Mouse (Mus musculus): ENCODE measurements around the gene Stim2. TPM values are rescaled to one million over a fixed set of nuclear protein-coding genes. Genes with fewer than 3 reads are reported as not detected.

Stim2 gene
- total and polyA plus RNA-seq, 3 experiments = 8.2 to 17.2 (median 16.5) TPM

DNA sequence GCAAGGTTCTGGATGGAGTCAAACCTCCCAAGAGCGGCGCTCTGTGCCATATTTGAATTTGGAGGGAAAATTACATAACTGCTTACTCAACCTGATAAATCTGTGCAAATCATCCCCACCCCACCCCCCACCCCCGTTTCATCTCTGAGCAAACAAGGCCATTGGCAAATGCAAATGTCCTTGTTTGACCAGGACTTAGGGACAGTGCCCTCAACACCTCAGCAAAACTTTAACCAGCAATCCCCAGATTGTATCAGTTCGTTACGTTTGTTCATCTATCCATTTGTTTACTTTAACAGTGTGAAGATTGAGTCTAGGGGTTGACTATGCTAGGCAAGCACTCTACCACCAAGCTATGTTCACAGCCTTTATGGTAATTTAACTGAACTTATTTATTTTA lies 32.6 kb upstream of the Stim2 start:
- H3K79me2 ChIP-seq (replicated peaks; ENCODE audit: control insufficient read depth, insufficient read depth, low read length) = no peaks in the 10 kb centered on the region
- no peak overlapping the region for H3K27ac ChIP-seq
- peaks cover 3% of the 10 kb centered on the region for H3K36me3 ChIP-seq (ENCODE audit: control insufficient read depth, insufficient read depth, low read length)
- no peak overlapping the region for H3K4me3 ChIP-seq
- 93% methylated on average over 5 of the region's 5 CpGs for WGBS
- TF ChIP-seq EP300 (IDR thresholded peaks at IDR 0.05; ENCODE audit: insufficient read depth, low read depth, low read length) (no peak), CTCF (IDR thresholded peaks at IDR 0.05) (no peak), POLR2A (IDR thresholded peaks at IDR 0.05; ENCODE audit: insufficient read depth, low read depth, low read length) (no peak)
- intact Hi-C loops (cut with DNase I) = no loop called here
- DNase-seq = no peak
- H3K4me1 ChIP-seq (ENCODE audit: control insufficient read depth, insufficient read depth, low read length) = peaks cover 4% of the 10 kb centered on the region; the same call in 1 of the 2 replicates
- no peak overlapping the region for H3K9ac ChIP-seq (ENCODE audit: low read depth, low read length)
- no peaks in the 10 kb centered on the region for H3K27me3 ChIP-seq (ENCODE audit: control insufficient read depth, insufficient read depth, low read length)

DNA sequence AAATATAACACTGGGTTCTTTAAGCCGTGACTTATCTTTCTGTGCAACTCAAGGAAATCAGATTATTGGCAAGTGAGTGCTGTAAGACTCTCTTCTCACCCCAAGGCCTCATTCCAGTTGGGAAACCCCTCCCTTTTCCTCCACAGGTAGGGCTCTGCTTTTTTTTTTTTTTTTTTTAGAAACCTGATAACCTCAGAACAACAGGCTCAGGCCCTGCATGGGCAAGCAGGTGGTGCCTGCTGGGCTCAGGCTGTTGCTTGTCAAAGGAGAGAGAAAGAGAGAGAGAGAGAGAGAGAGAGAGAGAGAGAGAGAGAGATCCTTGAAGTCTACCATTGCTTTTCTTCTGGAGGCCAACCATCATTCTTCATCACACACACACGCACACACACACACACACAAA lies 30.7 kb upstream of the Stim2 start:
- no peak for DNase-seq
- no peaks in the 10 kb centered on the region for H3K27me3 ChIP-seq (ENCODE audit: control insufficient read depth, insufficient read depth, low read length)
- H3K27ac ChIP-seq = no peak overlapping the region
- H3K36me3 ChIP-seq (ENCODE audit: control insufficient read depth, insufficient read depth, low read length) = peaks cover 5% of the 10 kb centered on the region; the same call in 1 of the 2 replicates
- no peak for TF ChIP-seq EP300 (IDR thresholded peaks at IDR 0.05; ENCODE audit: insufficient read depth, low read depth, low read length)
- no peak for TF ChIP-seq CTCF (IDR thresholded peaks at IDR 0.05)
- TF ChIP-seq POLR2A (IDR thresholded peaks at IDR 0.05; ENCODE audit: insufficient read depth, low read depth, low read length) = no peak
- H3K9ac ChIP-seq (ENCODE audit: low read depth, low read length) = no peak overlapping the region
- WGBS = 69% methylated on average over 2 of the region's 2 CpGs
- peaks cover 1% of the 10 kb centered on the region; the same call in 1 of the 2 replicates for H3K4me1 ChIP-seq (ENCODE audit: control insufficient read depth, insufficient read depth, low read length)
- H3K4me3 ChIP-seq = no peak overlapping the region
- no peaks in the 10 kb centered on the region for H3K79me2 ChIP-seq (replicated peaks; ENCODE audit: control insufficient read depth, insufficient read depth, low read length)
- intact Hi-C loops (cut with DNase I) = no loop called here

DNA sequence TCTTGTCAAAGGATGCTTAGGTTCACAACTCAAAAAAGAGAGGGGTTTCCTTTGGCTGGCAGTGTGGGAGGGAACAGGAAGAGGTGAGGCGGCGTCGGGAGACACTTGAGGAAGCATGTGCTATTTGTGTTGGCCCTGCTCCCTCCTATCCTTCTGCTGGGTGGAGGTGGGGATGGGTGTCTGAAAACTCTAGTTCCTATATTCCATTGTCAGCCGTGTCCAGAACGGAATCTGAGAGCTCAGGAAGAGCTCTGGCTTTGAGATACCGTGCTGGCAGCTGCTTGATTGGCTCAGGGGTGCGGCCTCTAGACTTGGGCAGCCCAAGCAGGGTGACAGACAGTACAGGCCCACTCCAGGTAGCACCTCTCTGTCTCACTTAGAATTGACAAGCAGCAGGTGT lies 28.1 kb upstream of the Stim2 start:
- Histone ChIP-seq H3K27me3 (ENCODE audit: control insufficient read depth, insufficient read depth, low read length) (no peaks in the 10 kb centered on the region), H3K79me2 (replicated peaks; ENCODE audit: control insufficient read depth, insufficient read depth, low read length) (no peaks in the 10 kb centered on the region), H3K27ac (peak overlapping the region; percentile 45), H3K4me3 (no peak overlapping the region), H3K4me1 (ENCODE audit: control insufficient read depth, insufficient read depth, low read length) (peaks cover 1% of the 10 kb centered on the region; the same call in 1 of the 2 replicates), H3K36me3 (ENCODE audit: control insufficient read depth, insufficient read depth, low read length) (peaks cover 5% of the 10 kb centered on the region; the same call in 1 of the 2 replicates), H3K9ac (ENCODE audit: low read depth, low read length) (no peak overlapping the region)
- TF ChIP-seq CTCF (IDR thresholded peaks at IDR 0.05) (no peak), EP300 (IDR thresholded peaks at IDR 0.05; ENCODE audit: insufficient read depth, low read depth, low read length) (peak; percentile 95), POLR2A (IDR thresholded peaks at IDR 0.05; ENCODE audit: insufficient read depth, low read depth, low read length) (0 out of 2 replicates have a peak, but pooled peaks have one; percentile 16)
- 21% methylated on average over 7 of the region's 7 CpGs for WGBS
- DNase-seq = peak; percentile 41 to 69
- intact Hi-C loops (cut with DNase I) = loop anchor here (2.0 kb wide), 1 partner anchor 21 kb away; no protein-coding TSS in a partner anchor

DNA sequence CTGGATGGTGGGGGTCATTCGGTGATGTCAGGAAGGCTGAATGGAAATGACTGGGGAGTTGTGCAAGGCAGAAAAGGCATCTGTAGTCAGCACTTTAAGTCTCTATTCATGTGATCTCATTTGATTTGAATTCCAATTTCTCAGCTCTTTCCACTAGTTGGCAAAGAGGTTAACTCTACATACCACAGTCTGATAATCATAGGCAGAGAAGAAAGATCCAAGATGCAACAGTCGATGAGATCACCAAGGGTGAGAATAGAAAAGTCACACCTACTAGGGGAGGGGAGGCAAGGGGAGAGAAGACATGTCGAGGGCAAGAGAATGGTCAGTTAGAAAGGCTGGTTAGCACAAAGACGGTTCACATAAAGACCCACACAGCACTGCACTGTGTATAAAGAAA lies 27.1 kb upstream of the Stim2 start:
- Histone ChIP-seq H3K36me3 (ENCODE audit: control insufficient read depth, insufficient read depth, low read length) (peaks cover 5% of the 10 kb centered on the region; the same call in 1 of the 2 replicates), H3K4me3 (no peak overlapping the region), H3K79me2 (replicated peaks; ENCODE audit: control insufficient read depth, insufficient read depth, low read length) (no peaks in the 10 kb centered on the region), H3K27me3 (ENCODE audit: control insufficient read depth, insufficient read depth, low read length) (no peaks in the 10 kb centered on the region), H3K9ac (ENCODE audit: low read depth, low read length) (no peak overlapping the region), H3K27ac (no peak overlapping the region), H3K4me1 (ENCODE audit: control insufficient read depth, insufficient read depth, low read length) (peaks cover 1% of the 10 kb centered on the region; the same call in 1 of the 2 replicates)
- TF ChIP-seq CTCF (IDR thresholded peaks at IDR 0.05) = no peak
- no peak for TF ChIP-seq POLR2A (IDR thresholded peaks at IDR 0.05; ENCODE audit: insufficient read depth, low read depth, low read length)
- no peak for TF ChIP-seq EP300 (IDR thresholded peaks at IDR 0.05; ENCODE audit: insufficient read depth, low read depth, low read length)
- DNase-seq = no peak
- intact Hi-C loops (cut with DNase I) = loop anchor here (2.0 kb wide), 1 partner anchor 22 kb away; no protein-coding TSS in a partner anchor
- 60% methylated on average over 4 of the region's 4 CpGs for WGBS

DNA sequence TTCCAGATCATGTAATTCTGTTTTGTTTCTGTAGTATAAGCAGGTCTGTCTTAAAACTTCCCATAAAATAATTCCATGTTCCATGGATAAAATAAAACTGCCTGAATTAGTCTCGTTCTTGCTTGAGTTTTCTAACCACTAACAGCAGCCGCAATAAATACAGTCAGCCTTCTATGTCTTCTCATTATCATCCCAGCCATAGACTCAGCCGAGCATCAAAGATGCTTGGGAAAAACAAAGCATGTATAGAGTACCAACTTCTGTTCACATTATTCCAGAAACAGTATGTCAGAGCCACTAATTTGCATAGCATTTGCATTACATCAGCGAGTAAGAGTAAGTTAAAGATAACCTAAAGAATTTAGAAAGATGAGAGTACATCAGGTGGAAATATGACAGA lies 25.4 kb upstream of the Stim2 start:
- Histone ChIP-seq H3K9ac (ENCODE audit: low read depth, low read length) (no peak overlapping the region), H3K27me3 (ENCODE audit: control insufficient read depth, insufficient read depth, low read length) (no peaks in the 10 kb centered on the region), H3K27ac (no peak overlapping the region), H3K79me2 (replicated peaks; ENCODE audit: control insufficient read depth, insufficient read depth, low read length) (no peaks in the 10 kb centered on the region), H3K4me1 (ENCODE audit: control insufficient read depth, insufficient read depth, low read length) (peaks cover 1% of the 10 kb centered on the region; the same call in 1 of the 2 replicates), H3K4me3 (no peak overlapping the region), H3K36me3 (ENCODE audit: control insufficient read depth, insufficient read depth, low read length) (peaks cover 5% of the 10 kb centered on the region; the same call in 1 of the 2 replicates)
- DNase-seq = no peak
- TF ChIP-seq POLR2A (IDR thresholded peaks at IDR 0.05; ENCODE audit: insufficient read depth, low read depth, low read length) = no peak
- TF ChIP-seq EP300 (IDR thresholded peaks at IDR 0.05; ENCODE audit: insufficient read depth, low read depth, low read length) = no peak
- TF ChIP-seq CTCF (IDR thresholded peaks at IDR 0.05) = no peak
- WGBS = 97% methylated on average over 4 of the region's 4 CpGs
- intact Hi-C loops (cut with DNase I) = no loop called here

DNA sequence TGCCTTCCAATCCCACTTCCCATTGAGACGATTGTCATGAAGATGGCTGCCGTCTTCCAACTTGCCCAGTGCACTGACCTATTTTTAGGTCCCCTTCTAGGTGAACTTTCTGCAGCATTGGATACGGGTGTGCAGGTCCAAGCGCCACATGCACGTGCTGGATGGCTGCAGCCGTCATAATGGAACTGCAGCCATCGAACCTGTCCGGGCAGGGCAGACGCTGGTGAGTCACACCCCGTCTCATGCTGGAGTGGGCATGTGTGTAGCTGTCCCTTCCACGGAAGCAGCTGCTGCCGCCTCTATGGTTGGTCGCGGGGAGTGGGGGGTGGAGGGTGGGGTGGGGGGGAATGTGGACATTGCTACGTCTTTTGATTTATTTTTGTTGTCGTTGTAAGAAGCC lies 21.8 kb upstream of the Stim2 start:
- no peak overlapping the region for H3K9ac ChIP-seq (ENCODE audit: low read depth, low read length)
- H3K4me1 ChIP-seq (ENCODE audit: control insufficient read depth, insufficient read depth, low read length) = no peaks in the 10 kb centered on the region
- WGBS = 91% methylated on average over 16 of the region's 16 CpGs
- H3K27ac ChIP-seq = no peak overlapping the region
- no peaks in the 10 kb centered on the region for H3K36me3 ChIP-seq (ENCODE audit: control insufficient read depth, insufficient read depth, low read length)
- intact Hi-C loops (cut with DNase I) = no loop called here
- TF ChIP-seq EP300 (IDR thresholded peaks at IDR 0.05; ENCODE audit: insufficient read depth, low read depth, low read length) (no peak), POLR2A (IDR thresholded peaks at IDR 0.05; ENCODE audit: insufficient read depth, low read depth, low read length) (no peak), CTCF (IDR thresholded peaks at IDR 0.05) (no peak)
- no peak overlapping the region for H3K4me3 ChIP-seq
- H3K79me2 ChIP-seq (replicated peaks; ENCODE audit: control insufficient read depth, insufficient read depth, low read length) = no peaks in the 10 kb centered on the region
- DNase-seq = no peak
- H3K27me3 ChIP-seq (ENCODE audit: control insufficient read depth, insufficient read depth, low read length) = no peaks in the 10 kb centered on the region

Data from heart, adult 2 months (tissue).